Mouse (Mus musculus) lung, embryonic 15.5 days (tissue): ENCODE measurements around the gene Spam1. TPM values are rescaled to one million over a fixed set of nuclear protein-coding genes. Genes with fewer than 3 reads are reported as not detected.

ENCODE experiments used
- ATAC-seq: fragments of 200-750 bp; cut with Nextera tagmentation; 2 replicates; pipeline ENCODE4 v1.8.0; 2017; ENCODE audit warnings: moderate number of reproducible peaks, borderline replicate concordance; ENCODE audit not compliant: low FRiP score, low TSS enrichment; ENCODE audit errors: extremely low read depth
- H3K27ac ChIP-seq: fragments of 300-500 bp; sonication (generic); 2 replicates; pipeline ENCODE4 v1.5.1; 2015; ENCODE audit warnings: moderate library complexity, mild to moderate bottlenecking, inconsistent platforms
- H3K27me3 ChIP-seq: fragments of 300-500 bp; sonication (generic); 2 replicates; pipeline ENCODE4 v1.6.1; 2015; ENCODE audit warnings: inconsistent platforms
- H3K36me3 ChIP-seq: fragments of 300-500 bp; sonication (generic); 2 replicates; pipeline ENCODE4 v1.6.1; 2015; ENCODE audit warnings: inconsistent platforms
- H3K4me1 ChIP-seq: fragments of 300-500 bp; sonication (generic); 2 replicates; pipeline ENCODE4 v1.6.1; 2015; ENCODE audit warnings: inconsistent platforms
- H3K4me2 ChIP-seq: fragments of 300-500 bp; sonication (generic); 2 replicates; pipeline ENCODE4 v1.6.1; 2015; ENCODE audit warnings: inconsistent platforms, mild to moderate bottlenecking, moderate library complexity
- H3K4me3 ChIP-seq: fragments of 300-500 bp; sonication (generic); 2 replicates; pipeline ENCODE4 v1.5.1; 2015; ENCODE audit warnings: mild to moderate bottlenecking, inconsistent platforms
- H3K9ac ChIP-seq: fragments of 300-500 bp; sonication (generic); 2 replicates; pipeline ENCODE4 v1.6.1; 2015; ENCODE audit warnings: inconsistent platforms
- H3K9me3 ChIP-seq: fragments of 300-500 bp; sonication (generic); 2 replicates; pipeline ENCODE4 v1.6.1; 2016; ENCODE audit warnings: inconsistent platforms
- WGBS: fragments of 180-500 bp; shearing (Covaris S2); methylation state at CpG from one replicate; pipeline ENCODE4 v1.1.7; 2015; 5-methylcytosine and 5-hydroxymethylcytosine counted together
- polyA plus RNA-seq: library from polyadenylated mRNA; unstranded; fragments of >200 nt; fragmentation: Nextera tagmentation; extraction: Ambion mirVana; gene quantifications from 2 replicates; pipeline ENCODE4 v1.2.1, GENCODE M21; 2015

Spam1 gene
- polyA plus RNA-seq, result not detected in 2 replicates

- Histone ChIP-seq H3K27me3 (no peaks in the 10 kb centered on the region), H3K4me3 (no peak within 1 kb of the TSS), H3K36me3 (no peaks in the 10 kb centered on the region), H3K9ac (no peak within 1 kb of the TSS), H3K9me3 (no peaks in the 10 kb centered on the region), H3K27ac (no peak within 1 kb of the TSS), H3K4me1 (no peaks in the 10 kb centered on the region), H3K4me2 (no peak within 1 kb of the TSS)
- no peak for ATAC-seq
Measured at GRCm38 (mm10) chr6:24790888-24791287, at the start of gene Spam1. Gene Spam1 (plus strand): TSS chr6:24791188.

DNA sequence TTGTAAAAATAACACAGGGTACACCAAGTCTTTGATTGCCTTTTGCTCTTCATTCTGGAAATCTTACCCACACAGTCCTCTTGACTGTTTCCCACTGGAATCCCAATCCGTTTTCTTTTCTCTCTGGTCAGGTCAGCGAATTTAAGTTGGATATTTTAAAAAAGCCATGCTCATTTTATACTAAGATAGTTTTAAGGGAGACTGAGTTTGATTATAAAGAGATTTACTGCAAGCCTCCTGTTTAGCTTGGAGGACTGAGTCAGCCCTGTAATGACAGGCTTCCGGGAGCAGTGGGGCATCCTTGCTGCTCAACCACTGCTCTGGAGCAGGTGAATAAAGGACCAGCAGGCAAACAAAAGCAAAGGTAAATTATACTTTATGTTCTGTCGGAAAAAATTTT lies 43.0 kb upstream of the Spam1 start, which contains the start of gene Hyal4:
Gene Hyal4 (plus strand): TSS at position 301 of the 400 bp plus-strand sequence.
- ATAC-seq, result no peak
- H3K36me3 ChIP-seq, result no peaks in the 10 kb centered on the region
- H3K4me1 ChIP-seq, result no peaks in the 10 kb centered on the region
- H3K9ac ChIP-seq, result no peak within 1 kb of the TSS
- no peaks in the 10 kb centered on the region for H3K27me3 ChIP-seq
- 82% methylated on average over 4 of the region's 4 CpGs for WGBS
- H3K4me3 ChIP-seq, result no peak within 1 kb of the TSS
- H3K27ac ChIP-seq, result no peak within 1 kb of the TSS
- H3K4me2 ChIP-seq, result no peak within 1 kb of the TSS
- H3K9me3 ChIP-seq, result no peaks in the 10 kb centered on the region

- no peak overlapping the region for H3K4me2 ChIP-seq
- H3K9ac ChIP-seq, result no peak overlapping the region
- no peaks in the 10 kb centered on the region for H3K27me3 ChIP-seq
- ATAC-seq, result no peak
- no peaks in the 10 kb centered on the region for H3K36me3 ChIP-seq
- no peaks in the 10 kb centered on the region for H3K4me1 ChIP-seq
- H3K4me3 ChIP-seq, result no peak overlapping the region
- H3K27ac ChIP-seq, result no peak overlapping the region
- 80% methylated on average over 3 of the region's 3 CpGs for WGBS
- H3K9me3 ChIP-seq, result no peaks in the 10 kb centered on the region
Measured at GRCm38 (mm10) chr6:24759281-24759680, 31.7 kb upstream of the Spam1 start.

- no peak for ATAC-seq
- H3K9me3 ChIP-seq, result no peaks in the 10 kb centered on the region
Measured at GRCm38 (mm10) chr6:24766261-24766660, 24.7 kb upstream of the Spam1 start.

GRCm38 (mm10) chr6:24779182-24779581 lies 11.8 kb upstream of the Spam1 start:
- no peak overlapping the region for H3K4me3 ChIP-seq

More at GRCm38 (mm10) chr6:24766261-24766660, 24.7 kb upstream of the Spam1 start:
- Histone ChIP-seq H3K27me3 (no peaks in the 10 kb centered on the region), H3K36me3 (no peaks in the 10 kb centered on the region), H3K4me2 (no peak overlapping the region), H3K4me1 (no peaks in the 10 kb centered on the region), H3K4me3 (no peak overlapping the region), H3K9ac (no peak overlapping the region), H3K27ac (no peak overlapping the region)
- WGBS, result 74% methylated on average over 2 of the region's 2 CpGs

DNA sequence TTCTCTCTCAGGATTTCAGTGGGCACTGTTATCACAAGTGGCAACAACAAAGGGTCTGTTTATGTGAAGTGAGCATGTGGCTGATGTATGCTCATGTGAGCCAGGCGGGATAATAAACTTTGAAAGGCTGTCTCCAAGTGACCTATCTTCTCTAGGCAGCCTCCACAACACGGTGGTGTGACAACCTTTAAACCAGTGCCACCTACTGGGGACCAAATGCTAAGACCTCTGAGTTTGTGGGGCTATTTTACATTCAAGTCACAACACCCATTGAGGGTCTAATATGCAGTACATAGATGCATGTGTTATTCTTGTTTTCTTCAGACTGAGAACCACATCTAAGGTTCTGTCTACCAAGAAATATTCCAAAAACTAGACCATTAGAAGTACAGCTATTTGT lies 31.1 kb downstream of the Spam1 start:
- Histone ChIP-seq H3K4me1 (no peaks in the 10 kb centered on the region), H3K36me3 (no peaks in the 10 kb centered on the region), H3K4me3 (no peak overlapping the region), H3K9ac (no peak overlapping the region), H3K27ac (no peak overlapping the region), H3K27me3 (no peaks in the 10 kb centered on the region), H3K4me2 (no peak overlapping the region), H3K9me3 (no peaks in the 10 kb centered on the region)
- 27% methylated on average over 2 of the region's 2 CpGs for WGBS
- no peak for ATAC-seq

More at GRCm38 (mm10) chr6:24779182-24779581, 11.8 kb upstream of the Spam1 start:
- H3K27me3 ChIP-seq, result no peaks in the 10 kb centered on the region
- no peaks in the 10 kb centered on the region for H3K4me1 ChIP-seq
- no peaks in the 10 kb centered on the region for H3K9me3 ChIP-seq
- no peak overlapping the region for H3K9ac ChIP-seq
- H3K27ac ChIP-seq, result no peak overlapping the region
- no peak for ATAC-seq
- H3K4me2 ChIP-seq, result no peak overlapping the region
- 49% methylated on average over 2 of the region's 2 CpGs for WGBS
- no peaks in the 10 kb centered on the region for H3K36me3 ChIP-seq

Other genes starting within 250 kb of the Spam1 start
- gene Lmod2, start 193.4 kb upstream of the Spam1 start, polyA plus RNA-seq, result 1.0 and 1.8 TPM in 2 replicates
- 67.3 and 68.5 TPM in 2 replicates for gene Wasl, start 126.2 kb upstream of the Spam1 start, polyA plus RNA-seq
- not detected in 2 replicates for gene Hyal6, start 57.9 kb upstream of the Spam1 start, polyA plus RNA-seq
- not detected in 2 replicates for gene Hyal4, start 42.9 kb upstream of the Spam1 start, polyA plus RNA-seq
- 0.10 TPM in 1 of 2 replicates, not detected in the other for gene Hyal5, start 66.8 kb downstream of the Spam1 start, polyA plus RNA-seq
- gene Tmem229a, start 165.1 kb downstream of the Spam1 start, polyA plus RNA-seq, result 0.12 and 0.23 TPM in 2 replicates